Comparison of ENCODE assay signal across 32 mouse cellular contexts in the genomic region with DNA sequence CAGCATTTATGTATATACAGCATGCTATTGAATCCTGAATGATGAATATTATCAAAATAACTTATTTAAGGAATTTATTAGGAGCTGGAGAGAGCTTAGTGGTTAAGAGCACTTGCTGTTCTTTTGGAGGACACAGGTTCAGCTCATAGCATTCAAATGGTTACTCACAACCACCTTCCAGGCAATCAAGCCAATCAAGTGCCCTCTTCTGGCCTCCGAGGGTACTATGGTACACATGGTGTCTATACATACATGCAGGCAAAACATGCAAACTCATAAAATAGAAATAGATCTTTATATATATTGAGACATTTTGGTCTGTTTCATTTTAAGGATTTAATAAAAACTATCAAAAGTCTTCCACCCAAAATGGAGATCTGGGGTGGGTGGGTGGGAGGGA. TPM values are rescaled to one million over a fixed set of nuclear protein-coding genes. Genes with fewer than 3 reads are reported as not detected.
DNase-seq lines count a peak whose midpoint lies in the region; ATAC-seq and TF ChIP-seq lines count a peak whose summit lies in the region.
"Had no signal": no experiment of that assay in that cellular context is flagged by ENCODE, and none has a peak within 500 bp of the region (broad histone marks: within the 10 kb centered on the region; RNA-seq: fewer than 3 reads in every experiment).

No protein-coding gene starts in this region.

- no peaks in the 10 kb centered on the region for H3K4me1 ChIP-seq in heart, embryonic 10.5 days
- no peaks in the 10 kb centered on the region for H3K4me1 ChIP-seq in heart, embryonic 12.5 days (replicated peaks)
- H3K4me1 ChIP-seq in CH12.LX (ENCODE audit: control insufficient read depth in 1 of 2, insufficient read depth in 2 of 2), result peaks cover 17 to 48% of the 10 kb centered on the region in 2 experiments
- no peaks in the 10 kb centered on the region for H3K4me1 ChIP-seq in stomach, postnatal 0 days (replicated peaks; ENCODE audit: control insufficient read depth, insufficient read depth)
- H3K4me1 ChIP-seq: forebrain, embryonic 10.5 days; hindbrain, embryonic 12.5 days; hindbrain, embryonic 15.5 days; intestine, embryonic 15.5 days had no signal

- no peak for ATAC-seq in CD4-positive, CD25-positive, alpha-beta regulatory T cell, adult 4 months
- no peak for ATAC-seq in heart, embryonic 12.5 days (ENCODE audit: insufficient number of reproducible peaks, low FRiP score)
- ATAC-seq in stomach, postnatal 0 days (ENCODE audit: low FRiP score, low TSS enrichment), result no peak
- ATAC-seq in inflammation-experienced regulatory T-cells, adult 6 months, result no peak
- ATAC-seq: activated CD4-positive, CD25-positive, alpha-beta regulatory T cell, adult 4 months; forebrain, embryonic 14.5 days; intestine, embryonic 15.5 days had no signal

- H3K9me3 ChIP-seq in heart, embryonic 10.5 days, result no peaks in the 10 kb centered on the region
- no peaks in the 10 kb centered on the region for H3K9me3 ChIP-seq in heart, embryonic 12.5 days (replicated peaks)
- no peaks in the 10 kb centered on the region for H3K9me3 ChIP-seq in CH12.LX (replicated peaks; ENCODE audit: low read length)
- no peaks in the 10 kb centered on the region for H3K9me3 ChIP-seq in stomach, postnatal 0 days (ENCODE audit: control insufficient read depth, low read length)
- H3K9me3 ChIP-seq: forebrain, embryonic 10.5 days; hindbrain, embryonic 12.5 days; hindbrain, embryonic 15.5 days; intestine, embryonic 15.5 days had no signal

- in situ Hi-C loops in CH12.LX (cut with MboI; ENCODE audit: low pct_ligation_motif_present, low pct_unique_long_range_greater_than_20kb, low sequenced_read_pairs), result no loop called here

- no peak overlapping the region for H3K4me3 ChIP-seq in heart, embryonic 10.5 days
- no peak overlapping the region for H3K4me3 ChIP-seq in heart, embryonic 12.5 days
- no peak overlapping the region for H3K4me3 ChIP-seq in CH12.LX (replicated peaks in 1 of 3; ENCODE audit: low read depth in 2 of 3, low read length in 2 of 3, poor library complexity in 1 of 3)
- no peak overlapping the region for H3K4me3 ChIP-seq in stomach, postnatal 0 days (ENCODE audit: low read depth, low read length)
- H3K4me3 ChIP-seq: forebrain, embryonic 10.5 days; hindbrain, embryonic 12.5 days; hindbrain, embryonic 15.5 days; intestine, embryonic 15.5 days had no signal

- DNase-seq in CD4-positive, CD25-positive, alpha-beta regulatory T cell, adult 2 months (ENCODE audit: low read depth, low spot score), result peak; percentile 22
- peak; percentile 27 for DNase-seq in heart, embryonic 10.5 days (ENCODE audit: low spot score)
- no peak for DNase-seq in CH12.LX (ENCODE audit: extremely low read depth)
- no peak for DNase-seq in stomach, postnatal 0 days (ENCODE audit: low spot score)
- DNase-seq in cerebellum, postnatal 4 days (ENCODE audit: low spot score in 2 of 2), result no peak
- DNase-seq: adrenal gland, adult 8-10 months; adrenal gland, postnatal 25 days; cerebellum, adult 11-12 months; cerebellum, adult 8-10 months; cerebellum, postnatal 10 days; cerebellum, postnatal 36 days; gastrocnemius, postnatal 10 days; gastrocnemius, postnatal 36 days; kidney, adult 11 months had no signal

- no peak for TF ChIP-seq EP300 in CH12.LX (IDR thresholded peaks at IDR 0.05; ENCODE audit: low read length)
- TF ChIP-seq EP300 in stomach, postnatal 0 days (optimal IDR thresholded peaks at IDR 0.05), result no peak

- dilution Hi-C loops in CH12.LX (cut with MboI; ENCODE audit: extremely low pct_ligation_motif_present, extremely low pct_unique_long_range_greater_than_20kb, low sequenced_read_pairs), result no loop called here

- WGBS in heart, embryonic 10.5 days, result 80% methylated on average over 1 of the region's 1 CpGs
- 85% methylated on average over 1 of the region's 1 CpGs for WGBS in heart, embryonic 12.5 days
- 97% methylated on average over 1 of the region's 1 CpGs for WGBS in stomach, postnatal 0 days

- H3K36me3 ChIP-seq in heart, embryonic 10.5 days, result no peaks in the 10 kb centered on the region
- no peaks in the 10 kb centered on the region for H3K36me3 ChIP-seq in heart, embryonic 12.5 days
- peaks cover 33 to 36% of the 10 kb centered on the region in 2 experiments for H3K36me3 ChIP-seq in CH12.LX (replicated peaks in 1 of 2; ENCODE audit: control insufficient read depth in 1 of 2, insufficient read depth in 1 of 2, low read length in 1 of 2)
- H3K36me3 ChIP-seq in stomach, postnatal 0 days (ENCODE audit: control insufficient read depth, insufficient read depth, low read length), result no peaks in the 10 kb centered on the region
- H3K36me3 ChIP-seq: forebrain, embryonic 10.5 days; hindbrain, embryonic 12.5 days; hindbrain, embryonic 15.5 days; intestine, embryonic 15.5 days had no signal

- H3K4me2 ChIP-seq in heart, embryonic 12.5 days, result no peak overlapping the region
- H3K4me2 ChIP-seq in CH12.LX (ENCODE audit: insufficient read depth, low read depth, poor library complexity, severe bottlenecking), result no peak overlapping the region
- no peak overlapping the region for H3K4me2 ChIP-seq in stomach, postnatal 0 days (replicated peaks; ENCODE audit: low read depth)
- H3K4me2 ChIP-seq: hindbrain, embryonic 12.5 days; hindbrain, embryonic 15.5 days; intestine, embryonic 15.5 days had no signal

- no peak overlapping the region for H3K27ac ChIP-seq in heart, embryonic 10.5 days
- no peak overlapping the region for H3K27ac ChIP-seq in heart, embryonic 12.5 days (ENCODE audit: poor library complexity, severe bottlenecking)
- no peak overlapping the region for H3K27ac ChIP-seq in CH12.LX (ENCODE audit: insufficient read depth, low read depth)
- H3K27ac ChIP-seq in stomach, postnatal 0 days (replicated peaks), result no peak overlapping the region
- H3K27ac ChIP-seq: forebrain, embryonic 10.5 days; hindbrain, embryonic 12.5 days; hindbrain, embryonic 15.5 days; intestine, embryonic 15.5 days had no signal

- no peaks in the 10 kb centered on the region for H3K79me2 ChIP-seq in CH12.LX (replicated peaks; ENCODE audit: control insufficient read depth, extremely low read depth, insufficient read depth, poor library complexity, severe bottlenecking)

- no peak overlapping the region for H3K9ac ChIP-seq in heart, embryonic 12.5 days
- H3K9ac ChIP-seq in CH12.LX (ENCODE audit: insufficient read depth, low read depth), result no peak overlapping the region
- no peak overlapping the region for H3K9ac ChIP-seq in stomach, postnatal 0 days (ENCODE audit: low read length)
- H3K9ac ChIP-seq: hindbrain, embryonic 12.5 days; hindbrain, embryonic 15.5 days; intestine, embryonic 15.5 days had no signal

- no peaks in the 10 kb centered on the region for H3K27me3 ChIP-seq in heart, embryonic 10.5 days (ENCODE audit: insufficient read depth, poor library complexity, severe bottlenecking)
- no peaks in the 10 kb centered on the region for H3K27me3 ChIP-seq in heart, embryonic 12.5 days (replicated peaks)
- H3K27me3 ChIP-seq in CH12.LX (replicated peaks), result no peaks in the 10 kb centered on the region
- no peaks in the 10 kb centered on the region for H3K27me3 ChIP-seq in stomach, postnatal 0 days (ENCODE audit: control insufficient read depth, insufficient read depth, low read length)
- H3K27me3 ChIP-seq: hindbrain, embryonic 12.5 days; hindbrain, embryonic 15.5 days; intestine, embryonic 15.5 days had no signal

- TF ChIP-seq POLR2A in CH12.LX (IDR thresholded peaks at IDR 0.05; ENCODE audit: low read depth, low read length), result no peak

- peak in 1 of 2 experiments; percentile 24; a peak in 2 of 4 replicates for TF ChIP-seq CTCF in CH12.LX (conservative IDR thresholded peaks at IDR 0.05 in 1 of 2, IDR thresholded peaks at IDR 0.05 in 1 of 2; ENCODE audit: low read depth in 2 of 2, low read length in 2 of 2)
- TF ChIP-seq CTCF in stomach, postnatal 0 days (IDR thresholded peaks at IDR 0.05; ENCODE audit: low read depth), result peak; percentile 11; the same call in 1 of the 2 replicates

- TF ChIP-seq RAD21 in CH12.LX (IDR thresholded peaks at IDR 0.05; ENCODE audit: low read depth, low read length), result no peak; the same call in 1 of the 2 replicates

RNA-seq across cellular contexts. Expression of gene Cd274, which starts 21.6 kb away (rescaled TPM):
- 10 to 100 TPM; 42.4 to 62.2 TPM for polyA plus RNA-seq in CD4-positive, CD25-positive, alpha-beta regulatory T cell, adult 4 months (2017; shearing (Covaris generic))
- 0.39 and 0.41 TPM in 2 replicates for polyA plus RNA-seq in heart, embryonic 10.5 days (2016; fragmentation: Nextera tagmentation; extraction: Ambion mirVana)
- polyA plus RNA-seq in heart, embryonic 12.5 days (2016; fragmentation: Nextera tagmentation; extraction: Ambion mirVana), result 0.32 and 0.71 TPM in 2 replicates
- total RNA-seq in CH12.LX (2012; rRNA removed) (4.7 and 6.7 TPM in 2 replicates), CH12.LX (2014; rRNA removed) (7.4 and 8.6 TPM in 2 replicates)
- polyA plus RNA-seq in CH12.LX (2012; ENCODE audit: insufficient read length, low read depth), result 14.7 and 15.9 TPM in 2 replicates
- polyA plus RNA-seq in stomach, postnatal 0 days (2015; fragmentation: Nextera tagmentation; extraction: Ambion mirVana), result 0.08 and 0.16 TPM in 2 replicates
- 10 to 100 TPM; 34.8 to 58.6 (median 47.4) TPM for polyA plus RNA-seq in inflammation-experienced regulatory T-cells, adult 6 months (2017; shearing (Covaris generic))

RNA-seq across cellular contexts. Expression of gene Plgrkt, which starts 21.6 kb away (rescaled TPM):
- polyA plus RNA-seq in CD4-positive, CD25-positive, alpha-beta regulatory T cell, adult 4 months (2017; shearing (Covaris generic)), result 100 to 1,000 TPM; 221 to 250 TPM
- 41.5 and 42.5 TPM in 2 replicates for polyA plus RNA-seq in heart, embryonic 10.5 days (2016; fragmentation: Nextera tagmentation; extraction: Ambion mirVana)
- 41.1 and 43.5 TPM in 2 replicates for polyA plus RNA-seq in heart, embryonic 12.5 days (2016; fragmentation: Nextera tagmentation; extraction: Ambion mirVana)
- total RNA-seq in CH12.LX (2012; rRNA removed), result 27.7 and 31.3 TPM in 2 replicates
- total RNA-seq in CH12.LX (2014; rRNA removed), result 27.9 and 33.0 TPM in 2 replicates
- polyA plus RNA-seq in CH12.LX (2012; ENCODE audit: insufficient read length, low read depth), result 38.3 and 40.6 TPM in 2 replicates
- polyA plus RNA-seq in stomach, postnatal 0 days (2015; fragmentation: Nextera tagmentation; extraction: Ambion mirVana), result 166 and 169 TPM in 2 replicates
- polyA plus RNA-seq in inflammation-experienced regulatory T-cells, adult 6 months (2017; shearing (Covaris generic)), result 100 to 1,000 TPM; 172 to 278 (median 216) TPM

RNA-seq across cellular contexts. Expression of gene Pdcd1lg2, which starts 21.9 kb away (rescaled TPM):
- polyA plus RNA-seq in CD4-positive, CD25-positive, alpha-beta regulatory T cell, adult 4 months (2017; shearing (Covaris generic)), result 10 to 100 TPM; 17.0 to 22.2 TPM
- polyA plus RNA-seq in heart, embryonic 10.5 days (2016; fragmentation: Nextera tagmentation; extraction: Ambion mirVana), result not detected in 2 replicates
- polyA plus RNA-seq in heart, embryonic 12.5 days (2016; fragmentation: Nextera tagmentation; extraction: Ambion mirVana), result not detected in 2 replicates
- total RNA-seq in CH12.LX (2012; rRNA removed) (1.6 and 1.7 TPM in 2 replicates), CH12.LX (2014; rRNA removed) (1.4 and 2.4 TPM in 2 replicates)
- 4.6 and 5.5 TPM in 2 replicates for polyA plus RNA-seq in CH12.LX (2012; ENCODE audit: insufficient read length, low read depth)
- 0.05 and 0.06 TPM in 2 replicates for polyA plus RNA-seq in stomach, postnatal 0 days (2015; fragmentation: Nextera tagmentation; extraction: Ambion mirVana)
- 10 to 100 TPM; 20.5 to 29.0 (median 20.5) TPM for polyA plus RNA-seq in inflammation-experienced regulatory T-cells, adult 6 months (2017; shearing (Covaris generic))
- total RNA-seq: adrenal gland, adult 8-10 months; adrenal gland, postnatal 25 days; gastrocnemius, postnatal 10 days; gastrocnemius, postnatal 36 days; granulocyte monocyte progenitor cell, adult 5-6 weeks; heart, postnatal 25 days had no signal
- polyA plus RNA-seq: C2C12; embryonic facial prominence, embryonic 11.5 days; embryonic facial prominence, embryonic 14.5 days; forebrain, embryonic 10.5 days; forebrain, embryonic 14.5 days; heart, embryonic 14.5 days; heart, postnatal 0 days; hindbrain, embryonic 12.5 days; hindbrain, embryonic 15.5 days; intestine, embryonic 15.5 days had no signal

RNA-seq across cellular contexts. Expression of gene Rln1, which starts 54.3 kb away (rescaled TPM):
- polyA plus RNA-seq in CD4-positive, CD25-positive, alpha-beta regulatory T cell, adult 4 months (2017; shearing (Covaris generic)), result not detected
- polyA plus RNA-seq in heart, embryonic 10.5 days (2016; fragmentation: Nextera tagmentation; extraction: Ambion mirVana), result 0.38 TPM in 1 of 2 replicates, not detected in the other
- polyA plus RNA-seq in heart, embryonic 12.5 days (2016; fragmentation: Nextera tagmentation; extraction: Ambion mirVana), result 0.32 and 0.82 TPM in 2 replicates
- total RNA-seq in CH12.LX (2012; rRNA removed), result not detected in 2 replicates
- total RNA-seq in CH12.LX (2014; rRNA removed), result not detected in 2 replicates
- polyA plus RNA-seq in CH12.LX (2012; ENCODE audit: insufficient read length, low read depth), result not detected in 2 replicates
- 0.24 TPM in 1 of 2 replicates, not detected in the other for polyA plus RNA-seq in stomach, postnatal 0 days (2015; fragmentation: Nextera tagmentation; extraction: Ambion mirVana)
- not detected for polyA plus RNA-seq in inflammation-experienced regulatory T-cells, adult 6 months (2017; shearing (Covaris generic))
- total RNA-seq: adrenal gland, adult 8-10 months; adrenal gland, postnatal 25 days; gastrocnemius, postnatal 10 days; gastrocnemius, postnatal 36 days; granulocyte monocyte progenitor cell, adult 5-6 weeks; heart, adult 8-10 months; heart, postnatal 25 days; hematopoietic stem cell, adult 5-6 weeks had no signal
- polyA plus RNA-seq: activated CD4-positive, CD25-positive, alpha-beta regulatory T cell, adult 4 months had no signal

Comparison
In these comparisons a context has a peak if more than half of its experiments do, and no peak if none do; other contexts are left out.
1. DNase-seq: peak in CD4-positive, CD25-positive, alpha-beta regulatory T cell, adult 2 months (single experiment) and heart, embryonic 10.5 days (single experiment); none in CH12.LX (single experiment), stomach, postnatal 0 days (single experiment) and cerebellum, postnatal 4 days (0 of 2).